Mouse (Mus musculus) midbrain, postnatal 0 days (tissue): ENCODE data around the gene Gm28539. TPM values are rescaled to one million over a fixed set of nuclear protein-coding genes. Genes with fewer than 3 reads are reported as not detected.
A peak's percentile ranks its signal among the peaks of the same experiment; 100 is the strongest.

Experiments used
- ATAC-seq: fragments of 200-750 bp; cut with Nextera tagmentation; 2 replicates; pipeline ENCODE4 v1.8.0; 2017; ENCODE audit warnings: moderate number of reproducible peaks, mild to moderate bottlenecking, moderate TSS enrichment, moderate library complexity; ENCODE audit not compliant: low FRiP score
- DNase-seq: peaks from one replicate; pipeline ENCODE4 v3.0.0-alpha.2; 2015; ENCODE audit warnings: low spot score
- H3K27ac ChIP-seq: fragments of 300-500 bp; sonication (generic); 2 replicates; pipeline ENCODE4 v1.5.1; 2014; ENCODE audit warnings: low read depth, mild to moderate bottlenecking, low read length, mixed read lengths
- H3K27me3 ChIP-seq: fragments of 300-500 bp; sonication (generic); 2 replicates; pipeline ENCODE4 v1.6.1; 2014; ENCODE audit warnings: low read length, control low read depth, mixed read lengths; ENCODE audit not compliant: insufficient read depth
- H3K36me3 ChIP-seq: fragments of 300-500 bp; sonication (generic); 2 replicates; pipeline ENCODE4 v1.6.1; 2014; ENCODE audit warnings: low read length, control low read depth, mixed read lengths; ENCODE audit not compliant: insufficient read depth
- H3K4me1 ChIP-seq: fragments of 300-500 bp; sonication (generic); 2 replicates; pipeline ENCODE4 v1.6.1; 2014; ENCODE audit warnings: mild to moderate bottlenecking, control low read depth, antibody characterized with exemption, low read length, mixed read lengths; ENCODE audit not compliant: insufficient read depth
- H3K4me2 ChIP-seq: fragments of 300-500 bp; sonication (generic); 2 replicates; pipeline ENCODE4 v1.6.1; 2014; ENCODE audit warnings: low read depth, mild to moderate bottlenecking, low read length, mixed read lengths; ENCODE audit not compliant: poor library complexity, severe bottlenecking
- H3K4me3 ChIP-seq: fragments of 300-500 bp; sonication (generic); 2 replicates; pipeline ENCODE4 v1.5.1; 2014; ENCODE audit warnings: low read depth, mild to moderate bottlenecking, low read length, moderate library complexity
- H3K9ac ChIP-seq: fragments of 300-500 bp; sonication (generic); replicated peaks from 2 replicates; pipeline ENCODE4 v1.6.1; 2014; ENCODE audit warnings: mild to moderate bottlenecking, low read length, moderate library complexity, mixed read lengths; ENCODE audit not compliant: poor library complexity, severe bottlenecking
- H3K9me3 ChIP-seq: fragments of 300-500 bp; sonication (generic); 2 replicates; pipeline ENCODE4 v1.6.1; 2016; ENCODE audit warnings: low read length, control low read depth
- CTCF ChIP-seq: IDR thresholded peaks from 2 replicates; pipeline ENCODE4 v1.5.1; 2016; ENCODE audit warnings: antibody characterized with exemption, mild to moderate bottlenecking
- WGBS: fragments of 180-500 bp; shearing (Covaris S2); extraction: QIAGEN DNeasy Blood & Tissue Kit; methylation state at CpG from one replicate; pipeline ENCODE4 v1.1.7; 2014; 5-methylcytosine and 5-hydroxymethylcytosine counted together
- polyA plus RNA-seq: library from polyadenylated mRNA; unstranded; fragments of >200 nt; fragmentation: Nextera tagmentation; extraction: Ambion mirVana; gene quantifications from 2 replicates; pipeline ENCODE4 v1.2.1, GENCODE M21; 2015
- total RNA-seq: library from RNA; depleted of rRNA; stranded (reverse); fragments of >200 nt; gene quantifications from 2 replicates; pipeline ENCODE4 v1.2.3, GENCODE M21; 2014

Gene Gm28539
- total and polyA plus RNA-seq, 2 experiments from 2014 or later: 0.27 TPM; not detected in 1

GRCm38 (mm10) chr16:18927963-18928362, 91.6 kb downstream of the Gm28539 start:
- H3K4me1 ChIP-seq: no peaks in the 10 kb centered on the region
- no peak for ATAC-seq
- H3K4me3 ChIP-seq: no peak overlapping the region
- H3K4me2 ChIP-seq: no peak overlapping the region
- DNase-seq: no peak
- H3K9me3 ChIP-seq: no peaks in the 10 kb centered on the region
- no peak overlapping the region for H3K27ac ChIP-seq
- no peak overlapping the region for H3K9ac ChIP-seq
- peaks cover 57% of the 10 kb centered on the region for H3K36me3 ChIP-seq
- TF ChIP-seq CTCF: no peak
- H3K27me3 ChIP-seq: no peaks in the 10 kb centered on the region
- 100% methylated on average over 1 of the region's 1 CpGs for WGBS

- DNase-seq: peak; percentile 6
- WGBS: 84% methylated on average over 5 of the region's 5 CpGs
Observed at GRCm38 (mm10) chr16:18938321-18939082, 102.1 kb downstream of the Gm28539 start.

GRCm38 (mm10) chr16:18943906-18944305, 107.5 kb downstream of the Gm28539 start:
- Histone ChIP-seq H3K4me2 (no peak overlapping the region), H3K9ac (no peak overlapping the region), H3K4me1 (no peaks in the 10 kb centered on the region), H3K9me3 (no peaks in the 10 kb centered on the region), H3K27me3 (no peaks in the 10 kb centered on the region), H3K4me3 (no peak overlapping the region), H3K36me3 (peaks cover 42% of the 10 kb centered on the region), H3K27ac (no peak overlapping the region)
- 94% methylated on average over 6 of the region's 6 CpGs for WGBS
- no peak for TF ChIP-seq CTCF
- no peak for DNase-seq
- ATAC-seq: no peak

More at GRCm38 (mm10) chr16:18938321-18939082, 102.1 kb downstream of the Gm28539 start:
- Histone ChIP-seq H3K4me1 (no peaks in the 10 kb centered on the region), H3K4me3 (no peak overlapping the region), H3K4me2 (no peak overlapping the region), H3K9me3 (no peaks in the 10 kb centered on the region), H3K9ac (no peak overlapping the region), H3K36me3 (peaks cover 36% of the 10 kb centered on the region), H3K27me3 (no peaks in the 10 kb centered on the region), H3K27ac (no peak overlapping the region)
- no peak for TF ChIP-seq CTCF
- ATAC-seq: no peak

- no peak for TF ChIP-seq CTCF
- peaks cover 63% of the 10 kb centered on the region for H3K36me3 ChIP-seq
- H3K4me1 ChIP-seq: no peaks in the 10 kb centered on the region
- no peak overlapping the region for H3K4me3 ChIP-seq
- no peaks in the 10 kb centered on the region for H3K9me3 ChIP-seq
- 97% methylated on average over 9 of the region's 9 CpGs for WGBS
- no peaks in the 10 kb centered on the region for H3K27me3 ChIP-seq
- no peak overlapping the region for H3K9ac ChIP-seq
- no peak for DNase-seq
- H3K4me2 ChIP-seq: no peak overlapping the region
- H3K27ac ChIP-seq: no peak overlapping the region
- ATAC-seq: no peak
Observed at GRCm38 (mm10) chr16:18948941-18949340, 112.6 kb downstream of the Gm28539 start.

- ATAC-seq: no peak
- 91% methylated on average over 2 of the region's 2 CpGs for WGBS
- DNase-seq: no peak
- Histone ChIP-seq H3K9ac (no peak overlapping the region), H3K27ac (no peak overlapping the region), H3K4me2 (no peak overlapping the region), H3K4me3 (no peak overlapping the region), H3K36me3 (peaks cover 75% of the 10 kb centered on the region), H3K9me3 (no peaks in the 10 kb centered on the region), H3K4me1 (no peaks in the 10 kb centered on the region), H3K27me3 (no peaks in the 10 kb centered on the region)
- no peak for TF ChIP-seq CTCF
Observed at GRCm38 (mm10) chr16:18950351-18950750, 114.0 kb downstream of the Gm28539 start.

- DNase-seq (no peak), ATAC-seq (no peak)
- no peak for TF ChIP-seq CTCF
- H3K4me2 ChIP-seq: no peak overlapping the region
- no peaks in the 10 kb centered on the region for H3K27me3 ChIP-seq
- no peaks in the 10 kb centered on the region for H3K9me3 ChIP-seq
- H3K4me3 ChIP-seq: no peak overlapping the region
- H3K9ac ChIP-seq: no peak overlapping the region
- no peak overlapping the region for H3K27ac ChIP-seq
- peaks cover 71% of the 10 kb centered on the region for H3K36me3 ChIP-seq
- H3K4me1 ChIP-seq: no peaks in the 10 kb centered on the region
Observed at GRCm38 (mm10) chr16:18952813-18953212, 116.4 kb downstream of the Gm28539 start.
